Mouse (Mus musculus): Measurements from ENCODE around the gene Gmpr. TPM values are rescaled to one million over a fixed set of nuclear protein-coding genes. Genes with fewer than 3 reads are reported as not detected.
A peak's percentile ranks its signal among the peaks of the same experiment; 100 is the strongest.

Gmpr gene
- polyA plus RNA-seq, 1 experiment: 5.7 TPM

DNA sequence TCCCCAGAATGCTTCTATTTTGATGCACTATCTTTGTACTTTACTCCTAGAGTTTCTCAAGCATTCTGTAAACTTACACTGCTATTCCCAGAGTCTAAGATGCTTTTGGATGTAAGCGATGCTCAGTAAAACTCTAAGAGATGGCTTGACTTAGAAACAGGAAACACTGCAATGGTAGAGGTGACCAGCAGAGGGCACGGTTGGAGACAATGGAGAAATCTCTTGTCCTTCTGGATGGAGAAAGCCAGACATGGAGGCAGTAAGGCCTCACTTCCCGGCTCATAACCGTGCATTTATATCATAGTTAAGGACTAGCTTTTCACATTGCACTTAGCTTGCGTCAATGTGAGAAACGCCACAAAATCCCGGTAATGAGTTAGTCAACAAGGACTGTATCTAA, 53.3 kb downstream of the Gmpr start:
- peaks cover 30% of the 10 kb centered on the region for H3K4me1 ChIP-seq (ENCODE audit: control insufficient read depth, insufficient read depth, low read length)
- H3K4me3 ChIP-seq (ENCODE audit: insufficient read depth, low read length): no peak overlapping the region
- no peak overlapping the region for H3K27ac ChIP-seq (ENCODE audit: insufficient read depth, low read depth, low read length)
- TF ChIP-seq CTCF (IDR thresholded peaks at IDR 0.05; ENCODE audit: low read depth, low read length) (no peak), POLR2A (IDR thresholded peaks at IDR 0.05; ENCODE audit: borderline replicate concordance, low read depth, low read length) (no peak)

DNA sequence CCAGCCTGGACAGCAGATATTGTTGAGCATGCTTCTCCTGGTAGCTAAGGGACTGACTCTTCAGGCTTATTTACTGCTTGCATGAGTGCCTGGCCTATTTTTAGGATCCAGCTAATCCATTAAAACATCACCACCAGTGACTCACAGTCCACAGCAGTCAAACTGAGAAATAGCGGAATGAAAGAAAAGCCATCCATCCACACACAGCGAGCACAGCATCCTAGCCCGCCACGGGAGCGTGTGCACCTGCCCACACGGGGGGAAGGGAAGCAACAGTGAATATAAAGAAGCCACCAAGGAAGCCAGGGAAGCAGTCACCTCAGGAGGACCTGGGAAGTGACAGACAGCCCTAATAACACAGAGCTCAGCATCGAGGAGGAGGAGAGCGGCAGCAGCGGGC, 54.8 kb downstream of the Gmpr start:
- no peak overlapping the region for H3K27ac ChIP-seq (ENCODE audit: insufficient read depth, low read depth, low read length)
- H3K4me1 ChIP-seq (ENCODE audit: control insufficient read depth, insufficient read depth, low read length): peaks cover 30% of the 10 kb centered on the region
- H3K4me3 ChIP-seq (ENCODE audit: insufficient read depth, low read length): no peak overlapping the region
- TF ChIP-seq POLR2A (IDR thresholded peaks at IDR 0.05; ENCODE audit: borderline replicate concordance, low read depth, low read length) (no peak), CTCF (IDR thresholded peaks at IDR 0.05; ENCODE audit: low read depth, low read length) (no peak)

GRCm38 (mm10) chr13:45564946-45565345, 57.7 kb downstream of the Gmpr start:
- peaks cover 30% of the 10 kb centered on the region for H3K4me1 ChIP-seq (ENCODE audit: control insufficient read depth, insufficient read depth, low read length)
- H3K27ac ChIP-seq (ENCODE audit: insufficient read depth, low read depth, low read length): no peak overlapping the region
- TF ChIP-seq CTCF (IDR thresholded peaks at IDR 0.05; ENCODE audit: low read depth, low read length): no peak
- TF ChIP-seq POLR2A (IDR thresholded peaks at IDR 0.05; ENCODE audit: borderline replicate concordance, low read depth, low read length): no peak
- H3K4me3 ChIP-seq (ENCODE audit: insufficient read depth, low read length): no peak overlapping the region

GRCm38 (mm10) chr13:45569932-45570331, 62.7 kb downstream of the Gmpr start:
- no peak for TF ChIP-seq CTCF (IDR thresholded peaks at IDR 0.05; ENCODE audit: low read depth, low read length)
- no peak for TF ChIP-seq POLR2A (IDR thresholded peaks at IDR 0.05; ENCODE audit: borderline replicate concordance, low read depth, low read length)
- Histone ChIP-seq H3K27ac (ENCODE audit: insufficient read depth, low read depth, low read length) (no peak overlapping the region), H3K4me3 (ENCODE audit: insufficient read depth, low read length) (no peak overlapping the region), H3K4me1 (ENCODE audit: control insufficient read depth, insufficient read depth, low read length) (peaks cover 3% of the 10 kb centered on the region; the same call in 1 of the 2 replicates)

DNA sequence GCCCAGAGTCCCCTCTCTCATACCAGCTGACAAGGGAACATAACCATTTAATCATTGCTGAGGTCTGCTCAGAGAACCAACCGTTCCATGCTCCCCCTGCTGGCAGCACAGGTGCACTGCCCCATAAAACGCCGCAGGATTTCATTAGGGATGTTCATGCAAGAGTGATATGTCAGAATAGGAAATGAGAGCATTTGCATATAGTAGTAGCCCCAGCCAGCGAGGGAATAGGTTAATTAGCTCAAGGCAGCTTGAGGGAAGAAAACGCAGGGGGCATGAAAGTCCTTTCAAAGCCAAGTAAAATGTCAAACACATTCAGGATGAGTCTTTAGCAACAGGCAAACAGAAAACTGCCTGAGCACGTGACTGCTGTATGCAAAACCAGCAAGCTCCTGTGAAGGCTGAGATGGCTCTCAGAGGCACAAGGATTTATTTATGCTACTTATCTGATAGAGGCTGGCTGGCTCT, 64.6 kb downstream of the Gmpr start:
- TF ChIP-seq POLR2A (IDR thresholded peaks at IDR 0.05; ENCODE audit: borderline replicate concordance, low read depth, low read length): no peak
- peak; percentile 80 for TF ChIP-seq CTCF (IDR thresholded peaks at IDR 0.05; ENCODE audit: low read depth, low read length)
- peaks cover 3% of the 10 kb centered on the region; the same call in 1 of the 2 replicates for H3K4me1 ChIP-seq (ENCODE audit: control insufficient read depth, insufficient read depth, low read length)
- H3K27ac ChIP-seq (ENCODE audit: insufficient read depth, low read depth, low read length): no peak overlapping the region
- no peak overlapping the region for H3K4me3 ChIP-seq (ENCODE audit: insufficient read depth, low read length)

GRCm38 (mm10) chr13:45572768-45573167, 65.5 kb downstream of the Gmpr start:
- no peak overlapping the region for H3K27ac ChIP-seq (ENCODE audit: insufficient read depth, low read depth, low read length)
- no peak overlapping the region for H3K4me3 ChIP-seq (ENCODE audit: insufficient read depth, low read length)
- H3K4me1 ChIP-seq (ENCODE audit: control insufficient read depth, insufficient read depth, low read length): peaks cover 3% of the 10 kb centered on the region; the same call in 1 of the 2 replicates
- TF ChIP-seq CTCF (IDR thresholded peaks at IDR 0.05; ENCODE audit: low read depth, low read length) (peak; percentile 64), POLR2A (IDR thresholded peaks at IDR 0.05; ENCODE audit: borderline replicate concordance, low read depth, low read length) (no peak)

DNA sequence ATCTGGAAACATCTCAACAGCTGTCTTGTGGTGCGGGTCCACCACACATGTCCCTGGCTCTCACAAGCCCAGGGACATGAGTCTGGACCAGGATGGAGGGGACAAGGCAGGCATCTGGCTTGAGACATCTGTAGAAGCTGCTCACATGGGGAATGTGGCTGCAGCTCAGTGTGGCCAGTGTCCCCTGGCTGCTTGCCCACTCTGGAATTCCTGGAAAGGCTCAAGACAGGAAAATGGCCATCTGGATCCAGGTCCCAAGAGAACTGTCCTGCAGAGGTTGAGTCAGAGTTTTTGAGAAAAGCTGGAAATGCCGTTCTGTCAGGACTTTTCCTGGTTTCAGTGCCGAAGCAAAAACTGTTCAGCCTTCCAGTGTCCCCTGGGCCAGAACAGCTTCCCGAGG, 68.9 kb downstream of the Gmpr start:
- Histone ChIP-seq H3K4me1 (ENCODE audit: control insufficient read depth, insufficient read depth, low read length) (peaks cover 3% of the 10 kb centered on the region; the same call in 1 of the 2 replicates), H3K27ac (ENCODE audit: insufficient read depth, low read depth, low read length) (no peak overlapping the region), H3K4me3 (ENCODE audit: insufficient read depth, low read length) (no peak overlapping the region)
- TF ChIP-seq POLR2A (IDR thresholded peaks at IDR 0.05; ENCODE audit: borderline replicate concordance, low read depth, low read length) (no peak), CTCF (IDR thresholded peaks at IDR 0.05; ENCODE audit: low read depth, low read length) (no peak)

DNA sequence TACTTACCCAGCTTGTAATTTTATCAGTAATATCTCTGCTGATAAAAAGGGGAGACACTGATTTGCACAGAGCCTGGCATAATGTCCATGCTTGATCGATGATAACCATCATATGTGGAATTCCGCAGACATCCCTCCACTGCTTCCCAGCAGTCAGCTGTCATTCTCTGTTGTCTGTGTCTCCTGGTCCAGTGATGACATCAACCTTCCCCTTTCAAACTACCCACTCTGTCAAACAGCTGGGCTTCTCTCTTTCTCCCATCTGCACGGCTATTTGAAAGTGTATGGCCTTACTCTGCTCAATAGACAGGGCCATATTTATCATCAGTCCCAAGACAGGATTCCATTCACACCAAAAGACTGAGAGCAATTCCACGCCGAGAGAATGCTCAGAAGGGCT, 70.1 kb downstream of the Gmpr start:
- Histone ChIP-seq H3K4me3 (ENCODE audit: insufficient read depth, low read length) (no peak overlapping the region), H3K4me1 (ENCODE audit: control insufficient read depth, insufficient read depth, low read length) (no peaks in the 10 kb centered on the region), H3K27ac (ENCODE audit: insufficient read depth, low read depth, low read length) (no peak overlapping the region)
- TF ChIP-seq CTCF (IDR thresholded peaks at IDR 0.05; ENCODE audit: low read depth, low read length): no peak
- no peak for TF ChIP-seq POLR2A (IDR thresholded peaks at IDR 0.05; ENCODE audit: borderline replicate concordance, low read depth, low read length)

- H3K4me1 ChIP-seq (ENCODE audit: control insufficient read depth, insufficient read depth, low read length): no peaks in the 10 kb centered on the region
- TF ChIP-seq CTCF (IDR thresholded peaks at IDR 0.05; ENCODE audit: low read depth, low read length) (no peak), POLR2A (IDR thresholded peaks at IDR 0.05; ENCODE audit: borderline replicate concordance, low read depth, low read length) (no peak)
- H3K4me3 ChIP-seq (ENCODE audit: insufficient read depth, low read length): no peak overlapping the region
- H3K27ac ChIP-seq (ENCODE audit: insufficient read depth, low read depth, low read length): no peak overlapping the region
Measured at GRCm38 (mm10) chr13:45577784-45578183, 70.5 kb downstream of the Gmpr start.

DNA sequence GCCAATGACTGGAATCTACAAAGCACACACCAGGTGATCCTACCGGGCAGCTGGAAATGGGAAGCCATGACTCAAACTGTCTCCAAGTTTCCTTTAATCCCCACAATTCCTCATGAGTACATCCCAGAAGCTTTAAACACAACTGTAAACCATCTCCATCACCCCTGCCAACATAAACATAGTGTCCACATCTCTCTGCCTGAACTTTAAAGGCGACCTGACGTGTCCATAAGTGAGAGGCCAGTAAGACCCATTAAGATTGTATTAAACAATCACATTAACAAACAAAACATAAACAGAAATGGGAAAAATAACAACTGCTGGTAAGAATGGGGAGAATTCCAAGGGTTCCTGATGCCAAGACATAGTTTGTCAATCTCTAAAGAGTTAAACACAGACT, 72.5 kb downstream of the Gmpr start:
- no peaks in the 10 kb centered on the region for H3K4me1 ChIP-seq (ENCODE audit: control insufficient read depth, insufficient read depth, low read length)
- no peak overlapping the region for H3K27ac ChIP-seq (ENCODE audit: insufficient read depth, low read depth, low read length)
- TF ChIP-seq POLR2A (IDR thresholded peaks at IDR 0.05; ENCODE audit: borderline replicate concordance, low read depth, low read length): no peak
- no peak for TF ChIP-seq CTCF (IDR thresholded peaks at IDR 0.05; ENCODE audit: low read depth, low read length)
- H3K4me3 ChIP-seq (ENCODE audit: insufficient read depth, low read length): no peak overlapping the region

- Histone ChIP-seq H3K4me3 (ENCODE audit: insufficient read depth, low read length) (no peak overlapping the region), H3K27ac (ENCODE audit: insufficient read depth, low read depth, low read length) (no peak overlapping the region), H3K4me1 (ENCODE audit: control insufficient read depth, insufficient read depth, low read length) (no peaks in the 10 kb centered on the region)
- TF ChIP-seq POLR2A (IDR thresholded peaks at IDR 0.05; ENCODE audit: borderline replicate concordance, low read depth, low read length) (no peak), CTCF (IDR thresholded peaks at IDR 0.05; ENCODE audit: low read depth, low read length) (no peak)
Measured at GRCm38 (mm10) chr13:45582294-45582693, 75.0 kb downstream of the Gmpr start.
